Mouse (Mus musculus): ENCODE measurements around the gene Zfp652.

DNA sequence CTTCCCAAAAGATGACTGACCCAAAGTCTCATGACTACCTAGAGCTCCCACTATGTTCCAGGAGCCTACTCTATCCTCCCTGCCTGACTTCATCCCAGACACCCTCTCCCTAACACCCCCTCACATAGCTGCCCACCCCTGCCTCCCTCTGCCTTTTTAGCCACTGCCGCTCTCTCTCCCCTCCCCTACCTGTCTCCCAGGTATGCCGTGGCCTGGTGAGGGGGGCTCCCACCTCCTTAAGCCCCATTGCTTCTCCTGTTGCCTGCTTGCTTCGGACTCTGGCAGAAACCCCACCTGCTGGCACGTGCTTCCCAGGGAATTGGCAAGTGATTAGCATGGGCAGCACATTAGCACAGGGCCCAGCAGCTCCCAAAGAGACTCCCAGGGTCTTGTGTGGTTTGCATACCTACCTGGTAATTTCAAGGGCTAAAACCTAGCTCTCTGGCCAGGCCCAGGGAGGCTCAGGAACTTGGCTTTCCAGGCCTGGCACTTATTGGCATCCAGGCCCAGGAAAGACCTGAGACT is 117.1 kb downstream of the Zfp652 start:
- TF ChIP-seq CTCF (conservative IDR thresholded peaks at IDR 0.05 in 1 of 2, IDR thresholded peaks at IDR 0.05 in 1 of 2; ENCODE audit: low read depth in 2 of 2, low read length in 2 of 2) (no peak), USF2 (conservative IDR thresholded peaks at IDR 0.05; ENCODE audit: low read depth, low read length) (no peak), POLR2AphosphoS2 (IDR thresholded peaks at IDR 0.05; ENCODE audit: low read depth, low read length) (peak; percentile 83), POLR2A (IDR thresholded peaks at IDR 0.05; ENCODE audit: low read depth, low read length) (no peak), ETS1 (conservative IDR thresholded peaks at IDR 0.05; ENCODE audit: low read depth, low read length) (no peak), BHLHE40 (IDR thresholded peaks at IDR 0.05; ENCODE audit: low read depth, low read length) (no peak), ZC3H11A (IDR thresholded peaks at IDR 0.05; ENCODE audit: low read depth, low read length) (no peak), USF1 (IDR thresholded peaks at IDR 0.05; ENCODE audit: low read depth, low read length) (no peak), EP300 (IDR thresholded peaks at IDR 0.05; ENCODE audit: low read length) (no peak), SMC3 (IDR thresholded peaks at IDR 0.05; ENCODE audit: low read depth, low read length) (no peak), TCF12 (IDR thresholded peaks at IDR 0.05; ENCODE audit: low read depth, low read length) (0 out of 2 replicates have a peak, but pooled peaks have one; percentile 9)

All from CH12.LX (cell line).